Mouse (Mus musculus): ENCODE data around the gene Mc3r.

The Mc3r gene

DNA sequence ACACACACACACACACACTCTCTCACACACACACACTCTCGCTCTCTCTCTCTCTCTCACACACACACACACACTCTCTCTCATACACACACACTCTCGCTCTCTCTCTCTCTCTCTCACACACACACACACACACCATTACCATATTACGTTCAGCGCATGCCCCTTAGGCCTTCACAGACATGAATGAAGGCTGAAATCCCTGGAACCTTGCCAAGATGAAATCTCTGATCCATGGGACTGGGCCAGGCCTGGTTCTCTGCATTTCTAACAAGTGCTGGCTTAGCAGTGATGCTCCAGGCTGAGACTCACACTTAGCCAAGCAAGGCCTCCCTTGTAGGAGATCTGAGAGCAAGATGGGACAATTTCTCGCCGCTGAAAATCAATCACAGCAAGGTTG lies 8.1 kb downstream of the Mc3r start:
- DNase-seq (ENCODE audit: low spot score in 2 of 2): no peak

DNA sequence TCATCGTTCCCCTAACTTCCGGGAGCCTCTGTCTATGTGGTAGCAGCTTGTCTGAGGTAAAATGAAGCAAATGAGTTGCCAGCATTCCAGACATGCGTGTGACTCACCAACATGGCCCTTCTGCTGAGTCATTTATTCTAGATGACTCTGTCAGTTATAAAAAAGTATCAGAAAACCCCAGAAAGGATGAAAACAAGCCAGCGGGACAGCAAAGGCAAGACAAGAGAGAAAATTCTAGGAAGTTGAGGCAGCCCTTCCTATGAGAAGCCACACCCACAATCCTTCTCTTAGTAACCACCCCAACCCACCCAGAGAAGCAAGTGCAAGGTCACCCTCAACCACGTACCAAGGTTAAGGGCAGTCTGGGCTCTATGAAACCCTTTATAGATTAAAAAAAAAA lies 8.7 kb downstream of the Mc3r start:
- DNase-seq (ENCODE audit: low spot score in 2 of 2): no peak

DNA sequence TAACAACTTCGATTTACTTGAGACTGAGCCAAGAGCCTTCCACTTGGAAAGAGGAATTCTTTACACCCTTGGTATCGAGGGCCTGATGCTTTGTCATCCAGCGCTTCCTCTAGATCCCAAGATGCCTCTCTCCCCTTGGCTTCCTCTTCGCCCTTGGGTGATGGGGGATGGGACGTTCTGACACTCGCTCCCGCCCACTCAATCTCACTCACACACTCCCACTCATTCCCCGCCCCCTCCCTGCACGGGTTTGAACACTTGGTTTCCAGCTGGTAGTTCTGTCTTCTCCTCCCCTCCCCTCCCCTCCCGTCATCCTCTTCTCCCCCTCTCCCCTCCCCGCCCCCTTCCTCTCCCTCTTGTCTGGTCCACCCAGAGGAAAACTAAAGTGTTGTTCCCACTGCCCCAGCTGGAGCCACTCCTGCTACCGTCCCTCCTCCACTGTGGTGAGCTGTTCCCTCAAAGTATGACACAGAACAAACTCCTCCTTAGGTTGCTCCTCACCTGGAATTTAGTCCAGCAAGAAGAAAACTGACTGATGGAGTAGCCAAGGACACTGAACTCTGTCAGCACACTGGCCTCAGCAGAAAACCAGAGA lies 9.3 kb downstream of the Mc3r start:
- no peak for DNase-seq (ENCODE audit: low spot score in 2 of 2)

- no peak for DNase-seq (ENCODE audit: low spot score in 2 of 2)
These were observed 11.8 kb downstream of the Mc3r start for GRCm38 (mm10) chr2:172260064-172260463.

- no peak for DNase-seq (ENCODE audit: low spot score in 2 of 2)
These were observed 13.1 kb downstream of the Mc3r start for GRCm38 (mm10) chr2:172261441-172261840.

GRCm38 (mm10) chr2:172263216-172263615 lies 14.9 kb downstream of the Mc3r start:
- DNase-seq (ENCODE audit: low spot score in 2 of 2): no peak

DNA sequence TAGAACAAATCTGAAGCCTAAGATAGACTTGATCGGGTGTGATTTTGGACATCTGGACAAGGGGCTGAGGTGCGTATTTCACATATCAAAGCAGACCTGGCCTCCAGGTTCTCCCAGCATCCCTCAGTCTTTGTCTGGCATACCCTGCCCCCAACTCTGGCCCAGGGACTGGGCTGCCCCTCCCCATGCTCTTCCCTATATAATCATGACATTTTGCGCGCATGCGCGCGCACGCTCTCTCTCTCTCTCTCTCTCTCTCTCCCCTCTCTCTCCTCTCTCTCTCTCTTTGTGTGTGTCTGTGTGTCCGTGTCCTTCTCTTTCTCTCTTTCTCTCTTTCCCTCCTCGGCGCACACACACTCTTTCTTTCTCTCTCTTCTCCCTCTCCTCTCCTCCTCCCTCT lies 21.6 kb downstream of the Mc3r start:
- no peak for DNase-seq (ENCODE audit: low spot score in 2 of 2)

GRCm38 (mm10) chr2:172270485-172270944 lies 22.2 kb downstream of the Mc3r start:
- DNase-seq (ENCODE audit: low spot score in 2 of 2): no peak

GRCm38 (mm10) chr2:172270974-172271697 lies 22.8 kb downstream of the Mc3r start:
- DNase-seq (ENCODE audit: low spot score in 2 of 2): no peak

- DNase-seq (ENCODE audit: low spot score in 2 of 2): no peak
These were observed 26.4 kb downstream of the Mc3r start for GRCm38 (mm10) chr2:172274662-172275061.

DNA sequence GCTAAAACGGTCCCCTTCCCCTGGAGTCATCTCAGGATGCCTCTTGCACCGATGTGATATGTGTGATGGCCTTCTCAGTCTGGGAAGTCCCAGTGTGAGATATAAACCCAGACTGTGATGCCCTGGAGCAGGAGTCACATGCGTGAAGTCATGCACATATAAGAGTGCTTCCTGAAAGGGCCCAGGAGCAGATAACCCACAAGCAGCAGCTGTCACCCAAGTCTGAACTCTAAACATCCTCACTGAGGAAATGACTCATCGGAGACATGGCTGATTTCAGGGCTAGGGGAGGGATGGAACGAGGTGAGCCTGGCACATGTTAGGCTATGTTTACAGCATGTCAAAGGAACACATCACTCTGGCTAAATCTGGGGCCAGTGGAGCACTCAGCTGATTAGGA lies 27.9 kb downstream of the Mc3r start:
- DNase-seq (ENCODE audit: low spot score in 2 of 2): no peak

DNA sequence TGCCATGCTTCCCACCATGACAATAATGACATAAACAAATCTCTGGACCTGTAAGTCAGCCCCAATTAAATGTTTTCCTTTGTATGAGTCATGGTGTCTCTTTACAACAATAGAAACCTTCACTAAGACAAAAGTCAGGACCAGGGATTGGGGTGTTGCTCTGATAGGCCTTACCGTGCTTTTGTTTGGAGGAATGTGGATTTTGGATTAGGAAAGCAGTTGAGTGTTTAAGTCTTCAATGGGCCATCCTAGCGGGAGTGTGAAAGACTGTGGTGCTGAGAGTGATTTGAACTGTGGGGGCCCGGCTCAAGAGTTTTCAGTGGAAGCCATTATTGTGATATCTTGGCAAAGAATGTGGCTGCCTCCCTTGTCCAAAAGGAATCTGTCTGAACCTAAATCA lies 30.7 kb downstream of the Mc3r start:
- DNase-seq (ENCODE audit: low spot score in 2 of 2): no peak

- DNase-seq (ENCODE audit: low spot score in 2 of 2): no peak
These were observed 33.9 kb downstream of the Mc3r start for GRCm38 (mm10) chr2:172282071-172282710.

DNA sequence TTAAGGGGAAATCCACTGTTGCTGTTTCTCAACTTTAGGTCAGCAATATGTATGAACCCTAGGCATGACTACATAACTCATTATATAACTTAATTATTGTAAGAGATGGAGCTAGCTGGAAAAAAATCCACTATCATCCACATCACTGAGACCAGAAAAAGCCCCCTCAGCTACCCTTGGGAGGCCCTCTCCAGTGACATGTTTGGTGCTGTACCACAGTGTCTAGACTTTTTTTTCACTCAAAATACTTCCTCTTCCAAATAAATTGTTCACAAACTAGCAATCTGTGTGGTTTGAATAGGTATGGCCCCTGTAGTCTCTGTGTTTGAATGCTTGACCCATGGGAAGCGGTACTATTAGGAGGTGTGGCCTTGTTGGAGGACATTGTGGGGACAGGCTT lies 39.4 kb downstream of the Mc3r start:
- no peak for DNase-seq (ENCODE audit: low spot score in 2 of 2)

- no peak for DNase-seq (ENCODE audit: low spot score in 2 of 2)
These were observed 40.7 kb downstream of the Mc3r start for GRCm38 (mm10) chr2:172288965-172289364.

GRCm38 (mm10) chr2:172289632-172290031 lies 41.3 kb downstream of the Mc3r start:
- DNase-seq (ENCODE audit: low spot score in 2 of 2): no peak

DNA sequence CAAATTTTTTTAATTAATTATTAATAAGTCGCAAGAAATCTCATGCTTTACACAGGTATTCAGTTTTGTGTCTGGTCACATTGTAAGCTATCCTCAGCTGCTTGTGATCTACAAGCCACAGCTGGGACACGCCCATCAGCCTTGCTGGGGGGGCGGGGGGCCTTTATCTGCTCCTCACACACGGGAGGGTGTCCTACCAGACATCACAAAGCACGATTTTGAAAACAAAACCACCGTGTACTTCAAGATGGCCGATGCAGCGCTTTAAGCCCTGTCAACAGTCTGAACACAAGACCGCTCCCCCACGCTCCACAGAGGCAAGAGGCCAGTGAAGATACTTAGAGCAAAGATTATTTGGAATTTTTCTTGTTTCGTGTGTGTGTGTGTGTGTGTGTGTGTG lies 42.2 kb downstream of the Mc3r start:
- DNase-seq (ENCODE audit: low spot score in 2 of 2): no peak

DNA sequence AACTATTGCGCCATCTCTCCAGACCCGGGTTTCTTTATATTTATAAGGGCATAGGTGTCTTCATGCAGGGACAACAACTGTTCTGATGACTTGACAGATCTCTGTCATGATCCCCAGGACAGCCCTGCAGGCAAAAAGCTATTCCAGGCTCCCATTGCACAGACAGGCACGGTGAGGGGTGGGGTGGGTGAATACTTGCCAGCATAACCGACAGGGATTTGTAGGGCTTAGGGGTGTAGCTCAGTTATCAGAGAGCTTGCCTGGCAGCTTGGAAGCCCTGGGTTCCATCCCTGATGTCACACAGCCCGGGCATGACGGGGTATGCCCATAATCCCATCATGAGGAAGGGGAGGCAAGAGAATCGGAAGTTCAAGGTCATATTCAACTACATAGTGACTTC lies 42.7 kb downstream of the Mc3r start:
- no peak for DNase-seq (ENCODE audit: low spot score in 2 of 2)

- DNase-seq (ENCODE audit: low spot score in 2 of 2): no peak
These were observed 43.6 kb downstream of the Mc3r start for GRCm38 (mm10) chr2:172291755-172292524.

DNA sequence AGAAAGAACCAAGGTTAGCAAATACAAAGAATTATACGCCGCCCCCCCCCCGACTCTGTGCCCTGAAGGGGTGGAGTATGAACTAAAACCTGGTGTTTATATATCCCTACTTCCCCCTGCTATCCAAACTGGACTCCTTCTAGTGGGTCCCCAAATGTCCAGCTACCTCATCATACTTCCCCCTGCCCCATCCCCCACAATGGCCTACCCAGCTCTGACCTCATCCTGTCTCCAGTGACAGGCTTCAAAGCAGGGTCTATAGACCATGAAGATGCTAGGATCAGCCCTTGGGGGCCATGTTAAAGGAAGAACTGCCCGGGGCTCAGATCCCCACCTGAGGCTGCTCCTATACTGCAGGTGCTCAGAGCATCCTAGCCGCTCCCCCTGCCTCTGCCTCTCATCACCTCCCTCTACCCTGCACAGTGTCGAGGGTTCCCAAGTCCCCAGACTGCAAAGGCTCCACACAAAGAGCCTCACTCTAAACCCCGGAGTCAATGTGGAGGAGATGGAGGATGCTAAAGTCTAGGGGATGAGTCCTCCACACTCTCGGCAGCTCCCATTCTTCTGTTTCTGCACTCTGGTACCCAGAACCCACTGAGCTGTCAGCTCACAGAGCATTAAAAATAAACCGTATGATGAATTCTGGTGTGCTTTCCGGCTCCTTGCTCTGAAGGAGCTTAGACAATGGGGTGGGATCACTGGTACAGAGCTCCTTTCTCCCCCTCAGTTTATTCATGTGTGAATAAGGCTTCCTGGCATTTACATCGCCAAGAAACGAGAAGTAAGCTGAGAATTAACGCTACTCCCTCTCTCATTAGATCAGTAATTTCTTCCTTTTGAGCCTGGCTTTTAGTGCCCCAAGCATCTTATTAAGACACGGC lies 44.5 kb downstream of the Mc3r start:
- DNase-seq (ENCODE audit: low spot score in 2 of 2): peak in 1 of 2 experiments; percentile 11

DNA sequence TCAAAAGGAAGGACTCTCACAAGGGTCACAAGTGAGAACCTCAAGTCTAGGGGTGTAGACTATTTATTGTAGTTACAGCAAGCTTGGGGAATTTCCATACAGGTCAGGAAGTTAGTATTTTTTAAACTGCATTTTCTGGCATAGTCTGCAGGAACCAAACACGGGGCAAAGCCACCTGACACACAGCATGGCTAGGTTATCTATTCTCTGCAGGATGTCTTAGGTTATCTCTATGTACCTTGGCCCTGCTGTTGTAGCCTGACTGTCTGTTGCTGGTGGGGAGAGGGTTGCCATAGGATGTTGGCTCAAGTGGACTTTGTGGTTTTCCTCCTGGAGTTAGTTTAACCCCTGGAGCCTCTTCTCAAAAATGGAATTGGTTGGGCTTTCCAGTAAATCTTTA lies 49.8 kb downstream of the Mc3r start:
- DNase-seq (ENCODE audit: low spot score in 2 of 2): no peak

All from left cerebral cortex, adult 9 months (tissue).